Comparison of ENCODE assay signal across 23 mouse cellular contexts in genomic region chr9:58802294-58802693, GRCm38 (mm10). TPM values are rescaled to one million over a fixed set of nuclear protein-coding genes. Genes with fewer than 3 reads are reported as not detected.
DNase-seq lines count a peak whose midpoint lies in the region; ATAC-seq and TF ChIP-seq lines count a peak whose summit lies in the region.
"Had no signal": no experiment of that assay in that cellular context is flagged by ENCODE, and none has a peak within 500 bp of the region (broad histone marks: within the 10 kb centered on the region; RNA-seq: fewer than 3 reads in every experiment).

No protein-coding gene starts in this region.

- no peak for TF ChIP-seq EP300 in heart, postnatal 0 days (IDR thresholded peaks at IDR 0.05; ENCODE audit: low read depth)

- H3K9me3 ChIP-seq in heart, postnatal 0 days (replicated peaks; ENCODE audit: control insufficient read depth, low read length), result no peaks in the 10 kb centered on the region
- no peaks in the 10 kb centered on the region for H3K9me3 ChIP-seq in liver, embryonic 11.5 days (ENCODE audit: control insufficient read depth, low read length)
- H3K9me3 ChIP-seq: embryonic facial prominence, embryonic 13.5 days; G1E; hindbrain, embryonic 12.5 days; midbrain, embryonic 12.5 days had no signal

- peaks cover 37% of the 10 kb centered on the region for H3K4me1 ChIP-seq in heart, postnatal 0 days (ENCODE audit: control insufficient read depth, insufficient read depth)
- no peaks in the 10 kb centered on the region for H3K4me1 ChIP-seq in liver, adult 2 months (ENCODE audit: control insufficient read depth, insufficient read depth, low read length)
- H3K4me1 ChIP-seq in liver, embryonic 11.5 days (replicated peaks; ENCODE audit: control insufficient read depth, insufficient read depth, low read length), result peaks cover 9% of the 10 kb centered on the region

- no peaks in the 10 kb centered on the region for H3K27me3 ChIP-seq in heart, postnatal 0 days (ENCODE audit: control insufficient read depth, insufficient read depth, low read length)
- H3K27me3 ChIP-seq in liver, adult 2 months (ENCODE audit: control insufficient read depth, insufficient read depth, low read length), result no peaks in the 10 kb centered on the region; the same call in 1 of the 2 replicates
- 0 out of 2 replicates have a peak, but pooled peaks cover 5% of the 10 kb centered on the region for H3K27me3 ChIP-seq in liver, embryonic 11.5 days (replicated peaks; ENCODE audit: control insufficient read depth, insufficient read depth, low read length)

- no peak for DNase-seq in gastrocnemius, adult 2 months
- DNase-seq in gastrocnemius, postnatal 10 days, result no peak
- DNase-seq in heart, postnatal 0 days (ENCODE audit: low spot score), result no peak
- no peak for DNase-seq in heart, postnatal 14 days
- peak; percentile 7 for DNase-seq in liver, adult 2 months (ENCODE audit: extremely low read depth, low read depth, low spot score)
- DNase-seq in liver, embryonic 11.5 days (ENCODE audit: low spot score), result no peak
- no peak for DNase-seq in layer of hippocampus, postnatal 14 days (ENCODE audit: low spot score in 2 of 2)
- DNase-seq: adrenal gland, postnatal 25 days; cerebellum, adult 11-12 months; cerebellum, postnatal 14 days; forebrain, postnatal 0 days; heart, adult 18-20 months; left cerebral cortex, postnatal 4 days; retina, postnatal 1 day had no signal

- H3K4me2 ChIP-seq in heart, postnatal 0 days (ENCODE audit: low read depth, low read length), result no peak overlapping the region
- H3K4me2 ChIP-seq in liver, embryonic 11.5 days, result no peak overlapping the region
- H3K4me2 ChIP-seq: embryonic facial prominence, embryonic 13.5 days; hindbrain, embryonic 12.5 days; midbrain, embryonic 12.5 days had no signal

- no peak overlapping the region for H3K9ac ChIP-seq in heart, postnatal 0 days (replicated peaks; ENCODE audit: low read depth, low read length)
- H3K9ac ChIP-seq in liver, adult 2 months (ENCODE audit: low read depth, low read length), result no peak overlapping the region
- H3K9ac ChIP-seq in liver, embryonic 11.5 days (ENCODE audit: low read depth, low read length), result no peak overlapping the region
- H3K9ac ChIP-seq: embryonic facial prominence, embryonic 13.5 days; forebrain, postnatal 0 days; hindbrain, embryonic 12.5 days; liver, embryonic 14.5 days; midbrain, embryonic 12.5 days had no signal

- intact Hi-C loops in gastrocnemius, adult 2 months (cut with DNase I), result no loop called here
- intact Hi-C loops in heart, postnatal 14 days (cut with DNase I), result no loop called here

- no peaks in the 10 kb centered on the region for H3K79me2 ChIP-seq in liver, adult 2 months (ENCODE audit: control insufficient read depth, insufficient read depth, low read length)

- TF ChIP-seq POLR2A in liver, adult 2 months (IDR thresholded peaks at IDR 0.05; ENCODE audit: extremely low read depth, insufficient read depth, low read length), result no peak

- ATAC-seq in heart, postnatal 0 days (ENCODE audit: insufficient read depth, low read depth), result 0 out of 2 replicates have a peak, but pooled peaks have one; percentile 5
- no peak for ATAC-seq in liver, embryonic 11.5 days (replicated peaks; ENCODE audit: low FRiP score)
- 0 out of 2 replicates have a peak, but pooled peaks have one; percentile 8 for ATAC-seq in granulocyte monocyte progenitor cell, adult 5-6 weeks (replicated peaks; ENCODE audit: poor library complexity, severe bottlenecking)
- ATAC-seq: activated CD4-positive, CD25-positive, alpha-beta regulatory T cell, adult 4 months; forebrain, postnatal 0 days had no signal

- peak overlapping the region; percentile 13; the same call in 1 of the 2 replicates for H3K4me3 ChIP-seq in gastrocnemius, adult 2 months
- H3K4me3 ChIP-seq in heart, postnatal 0 days (ENCODE audit: low read depth, low read length), result no peak overlapping the region
- no peak overlapping the region for H3K4me3 ChIP-seq in liver, adult 2 months (ENCODE audit: insufficient read depth, low read depth, low read length)
- H3K4me3 ChIP-seq in liver, embryonic 11.5 days (ENCODE audit: low read depth, low read length), result no peak overlapping the region
- H3K4me3 ChIP-seq: embryonic facial prominence, embryonic 13.5 days; hindbrain, embryonic 12.5 days; left cerebral cortex, adult 2 months; midbrain, embryonic 12.5 days had no signal

- H3K36me3 ChIP-seq in heart, postnatal 0 days (replicated peaks; ENCODE audit: control insufficient read depth, insufficient read depth, low read length), result no peaks in the 10 kb centered on the region
- no peaks in the 10 kb centered on the region for H3K36me3 ChIP-seq in liver, adult 2 months (ENCODE audit: control insufficient read depth, insufficient read depth, low read length)
- H3K36me3 ChIP-seq in liver, embryonic 11.5 days (ENCODE audit: control insufficient read depth, insufficient read depth, low read length), result no peaks in the 10 kb centered on the region
- H3K36me3 ChIP-seq: embryonic facial prominence, embryonic 13.5 days; G1E; hindbrain, embryonic 12.5 days; midbrain, embryonic 12.5 days had no signal

- H3K27ac ChIP-seq in gastrocnemius, adult 2 months, result no peak overlapping the region
- no peak overlapping the region for H3K27ac ChIP-seq in heart, postnatal 0 days (ENCODE audit: low read depth)
- H3K27ac ChIP-seq in liver, adult 2 months (replicated peaks; ENCODE audit: insufficient read depth, low read depth, low read length), result peak overlapping the region; percentile 28; the same call in 1 of the 2 replicates
- no peak overlapping the region for H3K27ac ChIP-seq in liver, embryonic 11.5 days (ENCODE audit: low read depth, low read length)
- H3K27ac ChIP-seq: embryonic facial prominence, embryonic 13.5 days; hindbrain, embryonic 12.5 days; left cerebral cortex, adult 2 months; liver, embryonic 14.5 days; midbrain, embryonic 12.5 days had no signal

- no peak for TF ChIP-seq CTCF in gastrocnemius, adult 2 months (IDR thresholded peaks at IDR 0.05)
- no peak for TF ChIP-seq CTCF in heart, postnatal 0 days (IDR thresholded peaks at IDR 0.05; ENCODE audit: low read depth)
- no peak for TF ChIP-seq CTCF in liver, adult 2 months (IDR thresholded peaks at IDR 0.05; ENCODE audit: low read depth, low read length)

- WGBS in heart, postnatal 0 days, result 40% methylated on average over 4 of the region's 4 CpGs
- WGBS in liver, adult 2 months, result 56% methylated on average over 4 of the region's 4 CpGs
- 21% methylated on average over 4 of the region's 4 CpGs for WGBS in liver, embryonic 11.5 days

RNA-seq across cellular contexts. Expression of gene Hcn4, which starts 20.9 kb away (rescaled TPM):
- total RNA-seq in gastrocnemius, adult 2 months (2021), result 1 to 10 TPM; 1.5 to 2.3 TPM
- under 1 TPM; 0.43 to 0.45 TPM for total RNA-seq in gastrocnemius, postnatal 10 days (2021)
- 7.4 and 10.9 TPM in 2 replicates for total RNA-seq in heart, postnatal 0 days (2014; rRNA removed; ENCODE audit: low replicate concordance)
- 0.61 and 0.99 TPM in 2 replicates for polyA plus RNA-seq in heart, postnatal 0 days (2015; fragmentation: Nextera tagmentation; extraction: Ambion mirVana)
- 1 to 10 TPM; 4.6 to 6.9 TPM for total RNA-seq in heart, postnatal 14 days (2021)
- not detected in 2 replicates for total RNA-seq in liver, adult 2 months (2014; rRNA removed)
- not detected in 2 replicates for polyA plus RNA-seq in liver, adult 2 months (2012; rRNA removed)
- 0.39 and 0.40 TPM in 2 replicates for polyA plus RNA-seq in liver, embryonic 11.5 days (2014; fragmentation: Nextera tagmentation; extraction: Ambion mirVana)
- not detected in 2 replicates for total RNA-seq in granulocyte monocyte progenitor cell, adult 5-6 weeks (2014; fragmentation: Nextera tagmentation)
- total RNA-seq in granulocyte monocyte progenitor cell, adult 5-6 weeks (2017), result not detected in 2 replicates
- total RNA-seq in layer of hippocampus, postnatal 14 days (2021), result 1 to 10 TPM; 4.3 to 6.0 TPM
- total RNA-seq: monocyte, adult 5-6 weeks had no signal
- polyA plus RNA-seq: activated CD4-positive, CD25-positive, alpha-beta regulatory T cell, adult 4 months; G1E had no signal

RNA-seq across cellular contexts. Expression of gene Rec114, which starts 58.5 kb away (rescaled TPM):
- total RNA-seq in gastrocnemius, adult 2 months (2021), result not detected
- 1 to 10 TPM; 1.1 to 1.2 TPM for total RNA-seq in gastrocnemius, postnatal 10 days (2021)
- total RNA-seq in heart, postnatal 0 days (2014; rRNA removed; ENCODE audit: low replicate concordance), result not detected in 2 replicates
- polyA plus RNA-seq in heart, postnatal 0 days (2015; fragmentation: Nextera tagmentation; extraction: Ambion mirVana), result 2.6 and 3.6 TPM in 2 replicates
- total RNA-seq in heart, postnatal 14 days (2021), result 1 to 10 TPM; 2.7 to 5.3 TPM
- total RNA-seq in liver, adult 2 months (2014; rRNA removed), result 1.5 and 1.7 TPM in 2 replicates
- 1.7 and 4.2 TPM in 2 replicates for polyA plus RNA-seq in liver, adult 2 months (2012; rRNA removed)
- 14.7 and 19.1 TPM in 2 replicates for polyA plus RNA-seq in liver, embryonic 11.5 days (2014; fragmentation: Nextera tagmentation; extraction: Ambion mirVana)
- not detected in 2 replicates for total RNA-seq in granulocyte monocyte progenitor cell, adult 5-6 weeks (2014; fragmentation: Nextera tagmentation)
- not detected in 2 replicates for total RNA-seq in granulocyte monocyte progenitor cell, adult 5-6 weeks (2017)
- total RNA-seq in layer of hippocampus, postnatal 14 days (2021), result under 1 TPM in 1 of 2 experiments, not detected in 1; 0.60 TPM
- total RNA-seq: adrenal gland, postnatal 25 days had no signal
- polyA plus RNA-seq: activated CD4-positive, CD25-positive, alpha-beta regulatory T cell, adult 4 months; G1E had no signal
